Mouse (Mus musculus) layer of hippocampus, postnatal 25 days (tissue): Measurements from ENCODE around the gene Traf1. TPM values are rescaled to one million over a fixed set of nuclear protein-coding genes. Genes with fewer than 3 reads are reported as not detected.

Experiments used
- DNase-seq, 2 experiments: peaks; one replicate each; pipeline ENCODE4 v3.0.0; 2022; ENCODE audit warnings: mixed read lengths in 2 of 2, low spot score in 1 of 2; ENCODE audit errors: extremely low spot score in 1 of 2
- total RNA-seq, 2 experiments: library from RNA; stranded (reverse); gene quantifications; 2 replicates each; pipeline ENCODE4 v1.2.3; 2021

The Traf1 gene
- total RNA-seq, 2 experiments from 2014 or later: 1.7 to 3.3 TPM

DNA sequence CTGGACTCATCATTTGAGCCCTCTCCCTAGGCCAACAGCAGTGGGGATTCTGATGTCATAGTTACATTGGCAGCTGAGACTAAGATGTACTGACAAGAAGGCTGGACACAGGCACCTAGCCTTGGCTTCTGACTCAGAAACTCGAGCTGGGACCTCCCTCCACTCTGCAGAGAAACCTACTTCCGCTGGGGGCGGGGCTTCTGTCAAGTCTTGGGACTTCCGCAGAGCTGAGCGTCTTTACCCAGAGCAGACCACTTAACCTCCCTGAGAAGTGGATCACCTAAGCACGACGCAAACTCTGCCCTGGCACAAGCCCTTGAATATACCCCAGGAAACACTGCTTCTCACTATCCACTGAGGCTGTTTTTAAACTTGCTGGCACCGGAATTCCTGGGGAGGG is 16.8 kb downstream of the Traf1 start:
- DNase-seq: no peak

DNA sequence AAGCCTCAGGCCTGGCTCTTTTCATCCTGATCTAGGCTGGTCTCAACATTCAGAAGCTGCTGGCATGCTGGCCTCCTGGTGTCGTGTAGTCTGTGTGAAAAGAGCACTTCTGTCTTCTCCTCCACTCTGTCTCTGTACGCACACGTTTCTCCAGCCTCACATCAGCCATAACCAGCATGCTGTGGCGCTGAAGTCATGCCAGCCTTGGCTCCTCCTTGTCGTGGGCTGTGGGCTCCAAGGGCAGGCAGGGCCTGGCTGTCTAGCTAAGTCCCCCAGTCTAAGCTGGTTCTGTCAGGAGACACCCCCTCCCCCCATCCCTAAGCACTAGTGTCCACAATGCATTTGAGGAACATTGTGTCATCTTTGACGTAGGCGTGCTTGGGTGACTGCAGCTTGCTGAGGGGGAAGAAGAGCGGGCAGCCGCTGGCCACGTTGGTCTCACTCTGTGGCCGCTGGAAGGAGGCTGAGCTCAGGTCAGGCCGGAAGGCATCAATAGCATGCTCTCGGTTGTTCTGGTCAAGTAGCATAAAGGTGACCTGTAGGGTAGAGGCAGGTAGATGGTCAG is 17.9 kb downstream of the Traf1 start:
- no peak for DNase-seq

DNA sequence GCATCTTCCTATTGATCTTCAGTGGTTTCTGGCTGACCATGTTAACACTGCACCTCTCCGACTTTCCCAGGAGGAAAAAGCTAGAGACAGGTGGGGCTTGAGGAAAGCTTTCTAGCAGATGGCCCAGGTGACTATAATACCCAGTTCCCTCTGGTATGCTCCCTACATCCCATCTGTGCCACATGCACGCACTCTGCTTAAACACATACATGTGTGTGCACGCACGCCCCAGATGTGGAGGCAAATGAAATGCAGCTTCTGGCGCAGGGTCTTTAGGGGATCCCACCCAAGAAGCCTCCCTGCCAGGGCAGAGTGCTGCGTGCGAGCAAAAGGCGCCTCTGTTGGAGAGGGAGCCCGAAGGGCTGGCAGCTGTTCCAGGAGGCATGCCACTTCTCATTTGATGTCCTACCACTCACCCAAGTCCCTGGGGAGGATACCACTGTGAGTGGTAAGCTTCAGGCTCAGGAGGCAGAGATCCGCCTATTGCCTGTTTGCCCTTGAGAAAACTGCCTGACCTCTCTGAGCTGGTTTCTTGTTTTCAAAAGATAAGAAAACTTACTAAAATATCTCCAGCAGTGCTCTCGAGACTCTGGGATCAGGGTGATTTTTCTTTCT is 20.4 kb downstream of the Traf1 start:
- no peak for DNase-seq

DNA sequence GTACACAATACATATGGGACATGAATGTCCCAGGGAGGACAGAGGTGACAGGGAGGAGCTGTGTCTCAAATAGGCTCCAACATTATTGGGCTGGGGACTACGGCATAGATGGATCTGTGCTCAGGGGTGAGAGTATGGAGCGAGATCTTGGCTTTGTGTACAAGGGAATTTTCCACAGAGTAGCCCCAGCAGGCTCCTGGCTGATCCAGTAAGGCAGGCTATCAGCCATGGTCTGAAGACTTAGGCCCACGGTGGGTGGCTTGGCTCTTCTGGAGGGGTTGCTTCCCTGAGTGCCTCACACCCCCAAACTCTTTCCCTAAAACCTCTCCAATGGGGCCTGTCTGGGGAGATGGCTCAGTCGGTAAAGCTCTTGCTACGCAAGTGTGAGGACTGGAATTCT is 21.3 kb downstream of the Traf1 start:
- DNase-seq: no peak

DNA sequence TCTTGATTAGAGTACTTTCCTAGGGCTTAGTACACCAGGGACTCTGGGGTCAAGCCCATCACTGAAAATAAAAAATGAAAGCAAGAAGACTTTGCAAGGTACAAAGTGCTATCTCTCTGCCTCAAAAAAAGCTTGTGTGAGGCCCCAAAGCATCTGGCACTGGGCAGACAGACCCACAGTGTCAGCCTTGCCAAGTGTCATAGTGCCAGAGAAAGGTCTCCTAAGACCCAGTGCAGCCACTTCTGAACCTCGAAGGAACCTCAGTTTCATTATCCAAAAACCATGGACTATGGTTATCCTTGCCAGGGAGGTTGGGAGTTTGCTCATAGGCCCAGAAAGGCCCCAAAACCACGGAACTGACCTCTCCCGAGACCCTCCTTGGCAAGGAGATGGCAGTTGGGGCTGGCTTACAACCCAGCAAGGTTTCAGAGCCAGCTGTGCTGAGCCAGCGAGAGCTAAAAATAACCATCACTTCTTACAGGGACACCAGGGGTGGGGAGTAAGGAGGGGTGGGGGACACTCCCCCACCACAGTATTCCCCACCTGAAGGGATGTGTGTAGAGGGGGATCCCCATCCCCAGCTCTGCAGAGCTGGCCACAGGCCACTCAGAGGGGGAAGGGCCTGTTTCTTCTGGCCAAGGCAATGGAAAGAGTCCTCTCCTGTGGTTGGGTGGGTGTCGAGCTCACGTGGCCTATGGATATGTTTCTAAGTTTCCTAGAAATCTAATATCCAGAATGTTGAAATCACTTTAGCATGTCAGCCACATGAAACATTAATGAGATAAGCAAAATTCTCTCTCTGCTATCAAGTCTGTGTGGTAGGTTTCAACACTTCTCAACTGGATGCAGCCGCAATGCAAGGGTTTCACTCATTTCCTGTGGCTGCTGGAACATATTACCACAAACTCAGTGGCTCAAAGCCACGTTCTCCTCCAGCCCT is 23.0 kb downstream of the Traf1 start:
- no peak for DNase-seq

DNA sequence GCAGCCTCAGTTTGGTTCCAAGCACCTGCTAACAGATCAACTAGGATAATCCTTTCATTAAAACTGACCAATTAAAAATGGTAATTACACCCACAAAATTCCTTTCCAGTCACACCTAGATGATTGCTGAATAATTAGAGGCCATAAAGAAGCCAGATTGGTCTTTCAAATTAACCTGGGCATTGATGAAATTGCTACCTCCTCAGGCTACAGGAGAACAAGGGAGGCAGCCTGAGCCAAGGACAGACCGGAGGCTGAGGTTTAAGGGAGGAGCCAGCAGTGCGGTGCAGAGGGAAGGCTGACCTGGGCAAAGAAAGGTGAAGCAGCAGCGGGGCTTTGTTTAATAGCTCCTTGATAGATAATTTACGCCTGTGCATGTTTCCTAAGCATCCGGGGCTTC is 24.1 kb downstream of the Traf1 start:
- DNase-seq: no peak

DNA sequence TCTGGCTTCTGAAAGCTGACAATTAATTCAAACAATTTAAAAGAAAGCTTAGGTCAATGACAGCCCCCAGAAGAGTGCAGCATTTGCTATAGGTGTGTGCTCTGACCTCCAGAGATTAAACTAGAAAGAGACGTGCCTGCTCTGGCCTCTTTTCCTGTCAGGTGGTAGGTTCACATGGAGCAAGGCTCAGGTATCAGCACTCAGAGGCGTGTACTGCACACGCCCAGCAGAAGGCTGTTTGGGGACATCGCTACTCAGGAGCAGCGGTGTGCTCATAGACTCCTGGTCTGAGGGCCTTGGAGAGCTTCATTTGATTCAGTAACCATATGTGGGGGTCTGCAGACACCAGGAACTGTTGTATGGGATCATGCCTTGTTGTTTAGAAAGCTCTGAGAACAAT is 34.3 kb downstream of the Traf1 start:
- no peak for DNase-seq

DNA sequence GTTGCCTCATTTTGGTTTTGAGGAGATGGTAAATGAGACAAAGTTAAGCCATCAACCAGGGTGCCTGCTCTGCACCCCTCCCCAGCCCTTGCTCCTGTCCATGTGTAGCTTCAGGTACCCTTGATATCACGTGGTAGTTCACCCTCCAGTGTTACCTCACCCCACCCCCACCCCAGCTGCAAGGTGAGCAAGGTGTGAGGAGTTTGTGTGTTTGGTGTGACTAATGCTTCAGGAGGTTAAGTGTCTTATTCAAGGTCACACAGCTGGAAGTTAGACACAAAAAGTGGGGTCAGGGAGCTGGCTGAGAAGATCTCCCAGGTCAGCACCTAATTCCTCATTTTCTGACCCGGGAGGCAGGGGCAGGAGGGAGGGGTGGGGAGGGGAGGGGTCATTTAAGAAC is 38.8 kb downstream of the Traf1 start:
- no peak for DNase-seq

DNA sequence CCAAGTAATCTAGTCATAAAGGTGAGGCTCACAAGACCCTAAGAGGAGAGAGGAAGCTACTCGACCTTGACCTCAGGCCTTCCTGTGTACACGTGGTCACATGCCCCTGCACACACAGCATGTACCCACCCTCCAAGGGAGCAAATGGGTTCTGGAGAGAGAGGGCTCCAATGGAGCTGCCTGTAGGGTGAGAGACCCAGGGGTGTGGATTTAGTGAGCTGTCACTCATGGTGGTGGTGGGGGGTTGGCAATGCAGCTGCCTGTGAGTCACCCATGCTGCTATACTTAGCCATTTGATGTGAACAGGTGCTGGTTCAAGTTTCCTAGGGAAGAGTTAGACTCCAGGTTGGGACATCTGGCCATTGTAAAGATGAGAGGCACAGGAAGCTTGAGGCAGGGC is 41.4 kb downstream of the Traf1 start:
- no peak for DNase-seq

DNA sequence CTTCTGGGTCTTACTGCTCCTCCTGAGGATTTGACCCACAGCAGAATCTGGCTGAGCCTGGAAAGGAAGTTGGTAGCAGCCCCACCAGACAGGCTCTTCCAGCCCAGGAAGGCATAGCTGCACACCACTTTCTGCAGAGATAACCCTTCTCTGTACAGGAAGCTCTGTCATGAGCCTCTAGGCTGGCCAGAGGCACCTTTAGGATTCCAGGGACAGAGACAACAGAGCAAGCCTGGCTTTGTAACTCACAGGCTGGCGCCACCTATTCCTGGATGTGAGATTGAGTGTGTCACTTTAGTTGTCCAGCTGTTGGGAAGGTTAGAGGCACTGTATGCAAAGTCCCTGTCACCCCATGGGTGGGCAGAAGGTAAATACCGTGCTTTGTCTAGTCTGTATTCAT is 46.5 kb downstream of the Traf1 start:
- DNase-seq: no peak

DNA sequence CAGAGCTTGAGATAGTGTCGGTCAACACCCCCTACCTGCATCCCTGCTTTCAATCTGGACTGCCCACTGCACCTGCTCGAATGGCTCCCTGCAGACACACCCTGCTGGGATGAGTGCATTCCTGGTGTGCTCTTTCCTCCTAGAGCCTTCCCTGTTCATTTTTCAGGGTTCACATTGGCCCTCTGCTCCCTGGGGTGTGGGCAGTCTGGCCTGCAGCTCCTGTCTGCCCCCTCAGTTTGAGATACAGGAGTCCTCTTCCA is 46.8 kb downstream of the Traf1 start:
- no peak for DNase-seq

DNA sequence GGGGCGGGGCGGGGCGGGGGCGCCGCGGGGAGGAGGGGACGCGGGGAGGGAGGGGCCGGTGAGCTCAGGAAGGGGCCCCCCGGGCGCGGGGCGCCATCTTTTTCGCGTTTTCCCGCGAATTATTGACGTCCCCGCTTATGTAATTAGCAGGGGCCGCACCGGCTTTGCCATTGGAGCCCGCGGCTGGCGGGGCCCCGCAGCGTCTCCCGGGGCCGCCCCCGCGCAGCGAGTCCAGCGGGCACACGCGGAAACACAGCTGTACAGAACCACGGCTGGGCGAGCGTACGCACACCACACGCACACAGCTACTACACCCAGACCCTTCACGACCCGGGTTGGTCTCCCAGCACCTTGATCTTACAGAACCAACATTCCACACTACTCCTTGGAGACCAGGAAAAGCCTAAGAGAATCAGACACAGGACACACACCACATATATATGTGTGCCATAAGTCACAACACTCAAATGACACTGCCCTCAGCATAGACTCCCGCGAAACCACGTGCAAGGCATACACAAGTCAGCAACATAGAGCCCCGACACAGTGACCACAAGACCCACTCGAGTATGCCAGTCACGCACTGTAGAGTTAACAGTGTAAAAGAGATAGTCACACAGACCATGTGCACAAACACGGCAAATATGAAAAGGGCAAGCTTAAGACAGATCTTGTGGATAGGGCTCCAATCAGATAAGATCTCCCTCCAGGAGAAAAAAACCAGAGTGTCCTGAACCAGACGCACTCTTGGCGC is 47.3 kb downstream of the Traf1 start:
- DNase-seq: peak in 1 of 2 experiments; percentile 28

DNA sequence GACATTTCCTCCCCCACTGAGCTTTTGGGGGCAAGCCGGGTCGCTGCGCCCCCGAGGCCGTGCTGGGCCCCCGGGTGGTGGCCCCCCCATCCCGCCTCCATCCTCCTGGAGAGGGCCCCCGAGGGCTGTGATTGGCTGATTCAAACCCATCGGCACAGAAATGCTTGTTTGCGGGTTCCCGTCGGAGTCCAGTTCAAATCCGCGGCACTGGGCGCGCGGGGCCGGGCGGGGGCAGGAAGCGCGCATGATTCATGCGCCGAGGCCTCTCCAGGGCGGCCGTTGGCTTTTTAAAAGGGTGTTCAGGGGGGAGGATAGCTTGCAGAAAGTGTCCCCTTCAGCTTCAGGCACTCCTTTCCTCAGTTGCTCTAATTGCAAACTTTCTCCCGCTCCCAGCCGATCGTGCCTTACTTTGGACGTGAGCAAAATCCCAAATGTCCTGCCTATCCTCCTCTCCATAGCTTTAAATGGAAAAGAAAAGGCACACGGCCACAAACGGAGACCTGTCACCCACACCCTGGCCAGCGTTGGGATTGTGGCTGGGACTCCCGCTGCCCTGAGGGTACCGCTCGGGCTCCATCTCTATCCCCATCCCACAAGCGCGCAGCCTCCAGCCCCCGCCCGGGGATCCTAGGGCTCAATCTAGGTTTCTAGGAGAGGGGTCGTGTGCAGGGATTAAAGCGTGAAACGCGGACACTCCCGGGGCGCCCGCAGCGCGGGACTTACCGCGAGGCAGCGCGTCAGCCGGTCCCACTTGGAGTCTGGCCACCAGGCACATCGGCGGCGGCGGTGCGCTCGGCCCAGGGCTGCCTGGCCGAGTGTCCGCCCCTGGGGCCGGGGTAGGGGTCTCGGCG is 48.1 kb downstream of the Traf1 start, which contains the start of gene Phf19:
Gene Phf19, minus strand, starts transcription at position 809 of the 851 bp plus-strand sequence.
- DNase-seq: no peak

DNA sequence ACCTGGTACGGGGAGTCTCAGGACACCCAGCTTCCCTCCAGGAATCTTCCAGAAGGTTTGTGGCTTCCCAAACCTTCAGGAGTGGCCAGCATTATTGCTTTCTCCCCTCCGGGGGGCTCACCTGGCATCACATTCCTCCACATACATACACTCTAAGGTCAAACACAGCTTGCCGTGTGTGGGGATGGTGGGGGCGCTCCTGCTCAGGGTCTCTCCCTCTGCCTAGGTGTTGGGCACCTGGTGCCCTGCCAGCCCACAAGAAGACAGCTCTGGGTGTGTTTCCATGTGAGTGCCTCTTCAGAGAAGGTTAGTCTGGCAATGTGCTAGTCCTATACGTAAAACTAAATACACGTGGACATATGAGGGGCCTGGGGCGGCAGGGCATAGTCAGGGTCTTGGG is 49.0 kb downstream of the Traf1 start:
- no peak for DNase-seq

DNA sequence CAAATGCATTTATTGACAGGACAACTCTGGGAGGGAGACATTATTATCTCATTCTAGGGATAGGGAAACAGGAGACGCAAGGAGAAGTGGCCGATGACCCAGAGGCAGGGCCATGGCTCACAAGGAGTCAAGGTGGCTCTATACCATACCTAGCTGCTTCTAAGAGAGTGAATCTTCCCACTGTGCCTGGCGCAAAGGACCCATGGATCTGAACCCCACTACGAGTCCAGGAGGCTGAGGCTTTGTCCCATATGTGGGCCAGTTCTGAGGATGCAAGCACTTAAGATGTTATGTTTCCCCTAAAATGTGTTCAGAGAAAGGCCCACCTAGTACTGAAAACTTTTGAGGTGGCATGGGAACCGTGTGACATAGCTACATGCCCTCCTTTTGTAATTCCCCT is 49.7 kb downstream of the Traf1 start:
- DNase-seq: no peak

DNA sequence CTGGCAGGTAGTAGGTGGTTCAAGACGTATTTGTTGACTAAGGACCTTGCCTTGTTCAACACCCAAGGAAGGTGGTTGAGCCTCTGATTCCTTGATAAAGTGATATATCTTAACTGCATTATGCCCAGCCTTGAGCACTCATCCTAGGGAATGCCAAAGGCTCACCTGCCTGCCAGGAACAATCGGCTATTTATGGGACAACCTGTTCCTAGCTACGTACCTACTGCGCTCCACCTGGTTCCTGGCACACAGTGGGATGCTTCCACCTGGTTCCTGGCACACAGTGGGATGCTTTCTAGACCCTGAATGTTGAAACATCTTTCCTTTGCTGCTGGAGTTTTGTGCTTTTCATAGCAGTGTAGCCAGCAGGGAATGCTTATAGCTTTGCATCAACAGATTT is 51.9 kb downstream of the Traf1 start:
- DNase-seq: no peak

DNA sequence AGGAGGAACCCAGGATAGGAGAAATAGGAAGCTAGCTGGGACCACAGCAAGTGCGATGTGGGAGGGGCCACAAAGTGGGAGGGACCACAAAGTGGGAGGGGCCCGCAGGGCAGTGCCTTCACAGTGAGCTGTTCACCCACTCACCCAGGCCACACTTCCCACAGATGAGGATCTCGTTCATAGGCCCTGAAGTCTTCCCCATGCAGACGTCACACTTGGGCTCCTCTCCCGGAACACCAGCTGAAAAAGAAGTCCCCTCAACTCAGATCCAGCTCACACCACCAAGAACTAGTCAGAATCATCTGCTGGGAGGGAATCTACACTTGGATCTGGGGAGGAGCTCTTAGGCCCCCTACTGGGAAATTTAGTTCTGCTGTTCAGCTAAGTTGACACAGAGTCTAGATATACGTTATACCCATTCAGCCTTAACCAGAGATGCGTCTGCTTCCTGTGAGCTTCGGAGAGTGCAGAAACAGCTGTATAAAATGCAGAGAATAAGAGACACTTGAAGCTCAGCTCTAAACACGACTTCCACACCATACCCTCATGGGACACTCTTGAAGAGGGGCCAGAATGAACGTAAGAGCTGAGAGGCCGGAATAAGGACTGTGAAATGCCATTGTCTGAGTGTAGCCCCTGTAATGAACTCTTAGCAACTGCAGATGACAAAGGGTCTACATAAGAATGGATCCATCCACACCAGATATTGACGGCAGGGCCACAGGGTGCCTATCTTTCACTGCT is 54.5 kb downstream of the Traf1 start:
- no peak for DNase-seq

DNA sequence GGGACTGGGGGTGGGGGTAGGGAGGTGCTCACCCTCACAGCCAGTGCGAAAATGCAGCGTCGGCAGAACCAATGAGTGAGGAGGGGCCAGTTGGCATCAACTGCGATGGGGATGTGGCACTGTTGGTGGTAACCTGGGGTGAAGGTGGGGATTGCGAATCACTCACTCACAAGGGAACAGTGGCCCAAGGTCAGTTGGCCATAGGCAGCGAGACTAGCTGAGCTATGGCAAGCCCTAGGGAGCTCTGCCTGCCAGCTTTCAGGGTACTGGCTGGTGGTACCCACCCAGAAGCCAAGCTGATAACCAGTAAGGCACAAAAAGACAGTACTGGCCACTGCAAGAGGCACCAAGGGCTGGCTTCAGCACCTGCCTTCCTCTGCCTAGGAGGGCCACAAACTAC is 55.1 kb downstream of the Traf1 start:
- DNase-seq: no peak

DNA sequence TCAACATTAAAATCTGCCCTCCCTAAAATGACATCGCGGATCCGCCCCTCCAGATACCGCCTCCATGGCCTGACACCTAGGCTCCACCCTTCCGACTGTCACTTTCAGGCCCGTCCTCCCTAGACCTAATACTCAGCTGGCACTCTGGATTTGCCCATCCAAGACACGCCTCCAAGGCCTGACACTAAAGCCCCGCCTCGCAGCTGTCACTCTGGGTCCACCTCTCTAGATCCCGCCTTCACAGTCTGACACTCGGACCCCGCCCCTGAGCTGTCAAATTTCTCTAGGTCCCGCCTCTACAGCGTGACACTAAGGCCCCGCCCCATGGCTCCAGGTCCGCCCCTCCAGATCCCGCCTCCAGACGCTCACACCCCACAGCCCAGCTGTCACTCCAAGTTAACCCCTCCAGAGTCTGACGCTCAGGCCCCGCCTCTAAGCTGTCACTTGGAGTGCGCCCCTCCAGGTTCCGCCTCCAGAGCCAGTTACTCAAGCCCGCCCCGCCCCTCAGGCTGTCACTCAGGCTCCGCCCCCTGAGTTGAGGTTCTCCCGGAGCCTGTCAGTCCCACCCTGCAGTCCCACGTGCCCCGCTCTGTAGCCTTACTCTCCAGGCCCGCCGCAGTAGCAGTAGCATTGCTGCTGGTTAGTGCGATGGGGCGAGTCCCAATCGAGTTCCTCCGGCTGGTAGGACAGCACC is 56.6 kb downstream of the Traf1 start:
- peak; percentile 86 to 88 for DNase-seq
